Mouse (Mus musculus) A20 (cell line): Measurements from ENCODE around the gene Chd1l.
A peak's percentile ranks its signal among the peaks of the same experiment; 100 is the strongest.

Experiments used
- DNase-seq: peaks from one replicate; pipeline ENCODE4 v3.0.0-alpha.2; 2011; ENCODE audit warnings: low read depth, low spot score

The Chd1l gene

GRCm38 (mm10) chr3:97609845-97610410, at the start of gene Chd1l:
TSS of gene Chd1l (minus strand) at chr3:97610203.
- DNase-seq, result peak; percentile 97

GRCm38 (mm10) chr3:97659746-97660145, 49.7 kb upstream of the Chd1l start:
- DNase-seq, result no peak

GRCm38 (mm10) chr3:97658426-97659193, 48.6 kb upstream of the Chd1l start:
- peak; percentile 93 for DNase-seq

GRCm38 (mm10) chr3:97657655-97658411, 47.8 kb upstream of the Chd1l start, which contains the start of gene Prkab2:
TSS of gene Prkab2 (plus strand) at chr3:97658193.
- DNase-seq, result peak; percentile 98

- peak; percentile 62 for DNase-seq
Measured at GRCm38 (mm10) chr3:97654901-97655300, 44.9 kb upstream of the Chd1l start.

- DNase-seq, result no peak
Measured at GRCm38 (mm10) chr3:97653781-97654180, 43.8 kb upstream of the Chd1l start.

GRCm38 (mm10) chr3:97651604-97652003, 41.6 kb upstream of the Chd1l start:
- no peak for DNase-seq

- DNase-seq, result no peak
Measured at GRCm38 (mm10) chr3:97649469-97649868, 39.5 kb upstream of the Chd1l start.

- DNase-seq, result no peak
Measured at GRCm38 (mm10) chr3:97649022-97649421, 39.0 kb upstream of the Chd1l start.

GRCm38 (mm10) chr3:97648518-97648917, 38.5 kb upstream of the Chd1l start:
- DNase-seq, result no peak

- DNase-seq, result no peak
Measured at GRCm38 (mm10) chr3:97642001-97642400, 32.0 kb upstream of the Chd1l start.

- DNase-seq, result no peak
Measured at GRCm38 (mm10) chr3:97641396-97641795, 31.4 kb upstream of the Chd1l start.

GRCm38 (mm10) chr3:97634288-97634761, 24.3 kb upstream of the Chd1l start:
- peak; percentile 23 for DNase-seq

GRCm38 (mm10) chr3:97633456-97633855, 23.5 kb upstream of the Chd1l start:
- no peak for DNase-seq

GRCm38 (mm10) chr3:97631258-97631860, 21.4 kb upstream of the Chd1l start:
- no peak for DNase-seq

- no peak for DNase-seq
Measured at GRCm38 (mm10) chr3:97630746-97631145, 20.7 kb upstream of the Chd1l start.

GRCm38 (mm10) chr3:97629941-97630340, 19.9 kb upstream of the Chd1l start:
- no peak for DNase-seq

- peak; percentile 89 for DNase-seq
Measured at GRCm38 (mm10) chr3:97628391-97629001, 18.5 kb upstream of the Chd1l start, which contains the start of gene Fmo5. TSS of gene Fmo5 (plus strand) at chr3:97628804.

GRCm38 (mm10) chr3:97627893-97628292, 17.9 kb upstream of the Chd1l start:
- no peak for DNase-seq

GRCm38 (mm10) chr3:97624611-97625010, 14.6 kb upstream of the Chd1l start:
- no peak for DNase-seq

GRCm38 (mm10) chr3:97620657-97621056, 10.7 kb upstream of the Chd1l start:
- DNase-seq, result no peak
